Mouse (Mus musculus): ENCODE results near the gene Ank3. TPM values are rescaled to one million over a fixed set of nuclear protein-coding genes. Genes with fewer than 3 reads are reported as not detected.

Gene Ank3
- polyA plus RNA-seq, 1 experiment from 2014 or later = 44.7 TPM

DNA sequence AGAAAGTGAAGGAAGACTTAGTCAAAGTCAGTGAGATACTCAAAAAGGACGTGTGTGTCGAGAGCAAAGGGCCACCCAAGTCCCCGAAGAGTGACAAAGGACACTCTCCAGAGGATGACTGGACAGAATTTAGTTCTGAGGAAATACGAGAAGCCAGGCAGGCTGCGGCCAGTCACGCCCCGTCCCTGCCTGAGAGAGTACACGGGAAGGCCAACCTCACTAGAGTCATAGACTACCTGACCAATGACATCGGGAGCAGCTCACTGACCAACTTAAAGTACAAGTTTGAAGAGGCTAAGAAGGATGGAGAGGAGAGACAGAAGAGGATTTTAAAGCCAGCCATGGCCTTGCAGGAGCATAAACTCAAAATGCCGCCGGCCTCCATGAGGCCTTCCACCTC is 588.9 kb downstream of the Ank3 start:
- no peak overlapping the region for H3K4me3 ChIP-seq
- WGBS = 94% methylated on average over 11 of the region's 11 CpGs
- peaks cover 46% of the 10 kb centered on the region for H3K9me3 ChIP-seq
- no peak overlapping the region for H3K27ac ChIP-seq
- H3K36me3 ChIP-seq = peaks cover 87% of the 10 kb centered on the region
- no peaks in the 10 kb centered on the region for H3K27me3 ChIP-seq (ENCODE audit: insufficient read depth, poor library complexity, severe bottlenecking)
- H3K4me1 ChIP-seq (replicated peaks) = no peaks in the 10 kb centered on the region
- DNase-seq (ENCODE audit: low spot score) = no peak

DNA sequence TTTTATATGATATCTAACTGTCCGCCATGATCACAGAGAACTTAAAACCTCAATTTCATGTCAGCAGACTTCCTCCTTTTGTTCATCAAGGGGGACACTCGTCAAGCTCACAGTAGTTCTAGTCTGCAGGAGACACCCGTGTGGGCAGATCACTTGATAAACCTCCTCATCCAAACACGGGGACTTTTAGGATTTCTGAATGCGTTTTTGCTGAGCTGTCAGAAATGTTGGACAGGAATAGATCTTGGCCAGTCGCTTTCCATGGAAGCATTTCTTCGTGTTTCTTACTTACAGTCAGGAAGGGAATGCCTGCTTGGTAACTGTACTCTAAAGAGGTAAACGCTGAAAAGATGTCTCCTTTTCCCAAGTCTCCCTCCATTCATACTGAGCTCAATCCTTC is 598.5 kb downstream of the Ank3 start:
- H3K4me3 ChIP-seq = no peak overlapping the region
- peaks cover 69% of the 10 kb centered on the region for H3K36me3 ChIP-seq
- H3K27me3 ChIP-seq (ENCODE audit: insufficient read depth, poor library complexity, severe bottlenecking) = no peaks in the 10 kb centered on the region
- DNase-seq (ENCODE audit: low spot score) = no peak
- H3K27ac ChIP-seq = no peak overlapping the region
- peaks cover 19% of the 10 kb centered on the region for H3K9me3 ChIP-seq
- no peaks in the 10 kb centered on the region for H3K4me1 ChIP-seq (replicated peaks)
- WGBS = 87% methylated on average over 8 of the region's 8 CpGs

GRCm38 (mm10) chr10:70004058-70004457 is 605.5 kb downstream of the Ank3 start:
- no peak for DNase-seq (ENCODE audit: low spot score)
- Histone ChIP-seq H3K9me3 (no peaks in the 10 kb centered on the region), H3K27ac (no peak overlapping the region), H3K4me1 (replicated peaks) (peaks cover 5% of the 10 kb centered on the region; the same call in 1 of the 2 replicates), H3K27me3 (ENCODE audit: insufficient read depth, poor library complexity, severe bottlenecking) (no peaks in the 10 kb centered on the region), H3K36me3 (peaks cover 74% of the 10 kb centered on the region), H3K4me3 (no peak overlapping the region)
- 94% methylated on average over 5 of the region's 5 CpGs for WGBS

GRCm38 (mm10) chr10:70004831-70005230 is 606.3 kb downstream of the Ank3 start:
- Histone ChIP-seq H3K9me3 (no peaks in the 10 kb centered on the region), H3K27me3 (ENCODE audit: insufficient read depth, poor library complexity, severe bottlenecking) (no peaks in the 10 kb centered on the region), H3K36me3 (peaks cover 72% of the 10 kb centered on the region), H3K4me3 (no peak overlapping the region), H3K27ac (no peak overlapping the region), H3K4me1 (replicated peaks) (peaks cover 5% of the 10 kb centered on the region; the same call in 1 of the 2 replicates)
- no peak for DNase-seq (ENCODE audit: low spot score)
- WGBS = 97% methylated on average over 15 of the region's 15 CpGs

- Histone ChIP-seq H3K9me3 (no peaks in the 10 kb centered on the region), H3K27ac (0 out of 2 replicates have a peak overlapping the region, but pooled peaks have one; percentile 6), H3K4me1 (replicated peaks) (peaks cover 7% of the 10 kb centered on the region; the same call in 1 of the 2 replicates), H3K4me3 (no peak overlapping the region), H3K27me3 (ENCODE audit: insufficient read depth, poor library complexity, severe bottlenecking) (no peaks in the 10 kb centered on the region), H3K36me3 (peaks cover 65% of the 10 kb centered on the region)
- WGBS = 72% methylated on average over 9 of the region's 9 CpGs
- DNase-seq (ENCODE audit: low spot score) = peak; percentile 12
These were observed 607.8 kb downstream of the Ank3 start for GRCm38 (mm10) chr10:70006380-70006779.

- no peak overlapping the region for H3K27ac ChIP-seq
- no peaks in the 10 kb centered on the region for H3K27me3 ChIP-seq (ENCODE audit: insufficient read depth, poor library complexity, severe bottlenecking)
- DNase-seq (ENCODE audit: low spot score) = no peak
- peaks cover 66% of the 10 kb centered on the region for H3K36me3 ChIP-seq
- 79% methylated on average over 5 of the region's 5 CpGs for WGBS
- no peaks in the 10 kb centered on the region for H3K9me3 ChIP-seq
- no peak overlapping the region for H3K4me3 ChIP-seq
- peaks cover 4% of the 10 kb centered on the region; the same call in 1 of the 2 replicates for H3K4me1 ChIP-seq (replicated peaks)
These were observed 613.2 kb downstream of the Ank3 start for GRCm38 (mm10) chr10:70011738-70012137.

DNA sequence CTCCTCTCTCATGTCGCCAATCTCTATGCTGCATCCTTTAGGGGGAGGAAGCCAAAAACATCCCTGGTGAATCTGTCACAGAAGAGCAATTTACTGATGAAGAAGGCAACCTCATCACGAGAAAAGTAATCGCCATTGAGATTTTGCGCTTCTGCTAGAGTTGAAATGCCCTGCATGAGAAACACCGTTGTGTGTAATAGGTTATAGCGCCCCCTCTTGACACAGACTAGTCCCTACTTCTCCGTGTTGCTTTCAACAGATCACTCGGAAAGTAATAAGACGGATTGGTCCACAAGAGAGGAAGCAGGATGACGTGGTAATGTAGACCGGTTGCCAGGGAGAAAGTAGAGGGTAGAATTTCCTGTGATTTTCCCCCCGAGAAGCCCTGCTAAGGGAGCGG is 615.4 kb downstream of the Ank3 start:
- Histone ChIP-seq H3K4me3 (no peak overlapping the region), H3K9me3 (no peaks in the 10 kb centered on the region), H3K4me1 (replicated peaks) (0 out of 2 replicates have a peak, but pooled peaks cover 2% of the 10 kb centered on the region), H3K27me3 (ENCODE audit: insufficient read depth, poor library complexity, severe bottlenecking) (no peaks in the 10 kb centered on the region), H3K36me3 (peaks cover 67% of the 10 kb centered on the region), H3K27ac (no peak overlapping the region)
- no peak for DNase-seq (ENCODE audit: low spot score)
- 91% methylated on average over 13 of the region's 13 CpGs for WGBS

DNA sequence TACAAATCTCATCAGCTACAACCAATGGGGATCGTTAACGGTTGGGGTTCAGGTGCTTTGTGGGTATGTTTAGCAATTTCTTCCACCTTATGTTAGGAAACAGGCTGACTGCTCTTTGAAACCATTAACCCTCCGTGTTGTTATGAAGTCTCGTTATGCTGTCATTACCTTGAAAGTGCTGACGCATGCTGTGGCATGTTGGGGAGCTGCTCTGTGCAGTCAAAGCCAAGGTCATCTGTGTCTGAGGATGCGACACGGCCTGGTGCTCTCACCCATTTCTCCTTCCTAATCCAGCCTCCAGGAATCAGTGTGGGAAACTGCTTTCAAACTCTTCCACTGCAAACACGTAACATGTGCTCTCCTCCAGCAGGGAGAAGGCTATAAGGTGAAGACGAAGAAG is 616.6 kb downstream of the Ank3 start:
- 95% methylated on average over 9 of the region's 9 CpGs for WGBS
- DNase-seq (ENCODE audit: low spot score) = no peak
- peaks cover 3% of the 10 kb centered on the region; the same call in 1 of the 2 replicates for H3K9me3 ChIP-seq
- no peak overlapping the region for H3K4me3 ChIP-seq
- H3K27ac ChIP-seq = no peak overlapping the region
- H3K36me3 ChIP-seq = peaks cover 73% of the 10 kb centered on the region
- H3K27me3 ChIP-seq (ENCODE audit: insufficient read depth, poor library complexity, severe bottlenecking) = no peaks in the 10 kb centered on the region
- H3K4me1 ChIP-seq (replicated peaks) = 0 out of 2 replicates have a peak, but pooled peaks cover 2% of the 10 kb centered on the region

DNA sequence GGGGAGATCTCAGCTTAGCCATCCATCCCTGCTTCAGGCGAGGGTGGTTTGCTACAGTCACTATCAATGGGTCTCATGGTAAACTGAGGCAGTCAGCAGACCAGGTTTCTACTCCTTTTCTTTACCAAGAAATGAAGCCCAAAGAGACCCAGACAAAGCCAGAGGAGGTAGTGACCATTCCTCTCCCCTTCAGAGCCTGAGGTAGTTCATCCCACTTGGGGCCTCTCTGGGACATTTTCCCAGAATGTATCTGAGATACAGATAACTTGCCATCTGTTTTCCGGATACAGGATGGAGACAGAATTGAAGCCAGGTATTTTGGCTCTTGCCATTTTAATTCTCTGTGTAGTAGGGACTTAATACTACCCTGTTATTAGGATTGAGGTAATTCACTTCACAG is 620.1 kb downstream of the Ank3 start:
- 82% methylated on average over 2 of the region's 2 CpGs for WGBS
- peaks cover 66% of the 10 kb centered on the region for H3K36me3 ChIP-seq
- H3K27me3 ChIP-seq (ENCODE audit: insufficient read depth, poor library complexity, severe bottlenecking) = no peaks in the 10 kb centered on the region
- H3K4me1 ChIP-seq (replicated peaks) = no peaks in the 10 kb centered on the region
- no peak overlapping the region for H3K27ac ChIP-seq
- H3K9me3 ChIP-seq = peaks cover 3% of the 10 kb centered on the region; the same call in 1 of the 2 replicates
- no peak overlapping the region for H3K4me3 ChIP-seq
- no peak for DNase-seq (ENCODE audit: low spot score)

DNA sequence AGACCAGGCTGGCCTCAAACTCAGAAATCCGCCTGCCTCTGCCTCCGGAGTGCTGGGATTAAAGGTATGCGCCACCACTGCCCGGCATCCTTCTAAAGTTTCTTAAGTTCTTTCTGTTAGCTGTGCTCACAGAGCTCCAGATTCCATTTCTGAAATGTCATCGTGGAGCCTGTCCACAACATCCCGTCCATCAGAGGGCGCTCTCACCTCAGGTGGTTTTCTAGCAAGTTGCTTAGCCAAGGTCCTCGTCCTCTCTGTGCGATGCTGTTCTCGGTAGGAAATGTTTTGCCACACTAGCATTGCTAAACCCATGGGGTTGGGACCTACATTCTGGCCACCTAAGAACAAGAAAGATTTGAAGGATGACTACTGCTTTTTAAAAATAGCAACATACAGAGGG is 623.1 kb downstream of the Ank3 start:
- Histone ChIP-seq H3K27ac (no peak overlapping the region), H3K27me3 (ENCODE audit: insufficient read depth, poor library complexity, severe bottlenecking) (no peaks in the 10 kb centered on the region), H3K36me3 (peaks cover 55% of the 10 kb centered on the region), H3K9me3 (peaks cover 3% of the 10 kb centered on the region; the same call in 1 of the 2 replicates), H3K4me1 (replicated peaks) (no peaks in the 10 kb centered on the region), H3K4me3 (no peak overlapping the region)
- WGBS = 87% methylated on average over 10 of the region's 10 CpGs
- DNase-seq (ENCODE audit: low spot score) = peak; percentile 8

- peaks cover 3% of the 10 kb centered on the region; the same call in 1 of the 2 replicates for H3K9me3 ChIP-seq
- WGBS = 73% methylated on average over 5 of the region's 5 CpGs
- no peaks in the 10 kb centered on the region for H3K27me3 ChIP-seq (ENCODE audit: insufficient read depth, poor library complexity, severe bottlenecking)
- no peak overlapping the region for H3K4me3 ChIP-seq
- no peaks in the 10 kb centered on the region for H3K4me1 ChIP-seq (replicated peaks)
- DNase-seq (ENCODE audit: low spot score) = no peak
- no peak overlapping the region for H3K27ac ChIP-seq
- H3K36me3 ChIP-seq = peaks cover 52% of the 10 kb centered on the region
These were observed 624.0 kb downstream of the Ank3 start for GRCm38 (mm10) chr10:70022596-70022995.

DNA sequence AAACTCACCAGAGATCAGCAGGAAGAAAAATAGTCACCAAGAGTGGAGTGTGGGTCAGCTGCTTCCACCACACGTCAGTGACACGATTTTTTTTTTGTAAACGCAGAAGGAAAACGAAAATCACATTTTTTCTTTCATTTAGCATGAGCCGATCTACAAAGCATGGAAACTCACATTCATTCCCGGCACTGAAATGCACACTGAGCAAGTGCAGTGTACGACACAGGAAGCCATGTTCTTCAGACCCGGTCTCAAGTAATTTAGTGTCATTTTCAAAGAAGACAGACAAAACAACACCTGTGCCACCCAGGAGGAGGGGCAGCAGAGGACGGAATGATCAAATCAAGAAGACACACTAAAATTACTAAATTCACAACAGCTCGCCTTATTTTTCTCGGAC is 625.3 kb downstream of the Ank3 start:
- no peaks in the 10 kb centered on the region for H3K4me1 ChIP-seq (replicated peaks)
- no peak overlapping the region for H3K27ac ChIP-seq
- H3K27me3 ChIP-seq (ENCODE audit: insufficient read depth, poor library complexity, severe bottlenecking) = no peaks in the 10 kb centered on the region
- no peak overlapping the region for H3K4me3 ChIP-seq
- peaks cover 41% of the 10 kb centered on the region for H3K36me3 ChIP-seq
- WGBS = 91% methylated on average over 11 of the region's 11 CpGs
- no peak for DNase-seq (ENCODE audit: low spot score)
- H3K9me3 ChIP-seq = peaks cover 3% of the 10 kb centered on the region; the same call in 1 of the 2 replicates

DNA sequence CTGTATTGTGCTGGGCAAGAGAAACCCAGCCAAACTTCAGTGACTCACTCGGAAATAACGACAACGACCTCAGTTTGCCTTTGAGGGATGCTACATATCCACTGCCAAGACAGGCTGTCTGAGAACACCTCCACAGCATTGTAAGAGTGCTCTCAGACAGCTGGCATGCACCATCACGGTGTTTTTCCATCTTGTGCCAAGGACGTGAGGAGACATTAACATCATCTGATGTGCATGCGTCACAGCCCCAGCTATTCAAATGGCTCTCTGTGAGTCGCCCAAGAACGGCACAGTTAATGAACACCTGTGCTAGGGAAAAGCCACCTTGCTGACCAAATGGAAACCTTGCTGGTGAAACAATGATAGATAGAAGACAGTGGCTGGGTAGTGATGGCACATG is 633.4 kb downstream of the Ank3 start:
- H3K4me1 ChIP-seq (replicated peaks) = no peaks in the 10 kb centered on the region
- H3K27me3 ChIP-seq (ENCODE audit: insufficient read depth, poor library complexity, severe bottlenecking) = no peaks in the 10 kb centered on the region
- 93% methylated on average over 8 of the region's 8 CpGs for WGBS
- no peak overlapping the region for H3K27ac ChIP-seq
- no peaks in the 10 kb centered on the region for H3K9me3 ChIP-seq
- H3K36me3 ChIP-seq = no peaks in the 10 kb centered on the region
- no peak for DNase-seq (ENCODE audit: low spot score)
- H3K4me3 ChIP-seq = no peak overlapping the region

GRCm38 (mm10) chr10:70032982-70033381 is 634.4 kb downstream of the Ank3 start:
- DNase-seq (ENCODE audit: low spot score) = no peak
- Histone ChIP-seq H3K9me3 (no peaks in the 10 kb centered on the region), H3K4me1 (replicated peaks) (no peaks in the 10 kb centered on the region), H3K36me3 (no peaks in the 10 kb centered on the region), H3K27ac (no peak overlapping the region), H3K27me3 (ENCODE audit: insufficient read depth, poor library complexity, severe bottlenecking) (no peaks in the 10 kb centered on the region), H3K4me3 (no peak overlapping the region)
- WGBS = 93% methylated on average over 9 of the region's 9 CpGs

Data from hindbrain, embryonic 10.5 days (tissue).